Mouse (Mus musculus) erythroblast, embryonic 14.5 days (primary cell): ENCODE measurements around the gene Gclc. TPM values are rescaled to one million over a fixed set of nuclear protein-coding genes. Genes with fewer than 3 reads are reported as not detected.

ENCODE experiments used
- H3K27me3 ChIP-seq: 2 replicates; pipeline ENCODE4 v1.6.1; 2012; ENCODE audit warnings: inconsistent platforms; ENCODE audit not compliant: control insufficient read depth
- H3K36me3 ChIP-seq: 2 replicates; pipeline ENCODE4 v1.6.1; 2012; ENCODE audit warnings: mild to moderate bottlenecking, inconsistent platforms; ENCODE audit not compliant: control insufficient read depth
- H3K4me1 ChIP-seq: 2 replicates; pipeline ENCODE4 v1.6.1; 2012; ENCODE audit warnings: inconsistent platforms; ENCODE audit not compliant: control insufficient read depth
- H3K4me3 ChIP-seq: replicated peaks from 2 replicates; pipeline ENCODE3; 2012; ENCODE audit warnings: moderate library complexity, mild to moderate bottlenecking, inconsistent platforms
- H3K9me3 ChIP-seq: 2 replicates; pipeline ENCODE4 v1.6.1; 2012; ENCODE audit warnings: low read length, inconsistent platforms, mixed read lengths; ENCODE audit not compliant: control insufficient read depth
- GATA1 ChIP-seq: IDR thresholded peaks from 2 replicates; pipeline ENCODE4 v1.6.1; 2012; ENCODE audit warnings: low read length, inconsistent platforms, mixed read lengths
- TAL1 ChIP-seq: IDR thresholded peaks from 3 replicates; pipeline ENCODE4 v1.6.1; 2012; ENCODE audit warnings: low read length, inconsistent platforms, mixed read lengths
- polyA plus RNA-seq: library from polyadenylated mRNA; stranded (reverse); fragments of >175 nt; gene quantifications from 2 replicates; pipeline ENCODE4 v1.2.3, GENCODE M21; 2012

Gclc gene
- polyA plus RNA-seq, 1 experiment = 3.6 TPM

- Histone ChIP-seq H3K36me3 (no peaks in the 10 kb centered on the region), H3K9me3 (no peaks in the 10 kb centered on the region), H3K27me3 (no peaks in the 10 kb centered on the region), H3K4me1 (no peaks in the 10 kb centered on the region), H3K4me3 (no peak overlapping the region)
- no peak for TF ChIP-seq GATA1
- TF ChIP-seq TAL1 = no peak
Measured at GRCm38 (mm10) chr9:77717831-77718435, 36.4 kb upstream of the Gclc start.

- H3K4me1 ChIP-seq = no peaks in the 10 kb centered on the region
- H3K9me3 ChIP-seq = no peaks in the 10 kb centered on the region
- H3K36me3 ChIP-seq = no peaks in the 10 kb centered on the region
- no peak overlapping the region for H3K4me3 ChIP-seq
- no peak for TF ChIP-seq TAL1
- no peak for TF ChIP-seq GATA1
- no peaks in the 10 kb centered on the region for H3K27me3 ChIP-seq
Measured at GRCm38 (mm10) chr9:77718816-77719411, 35.4 kb upstream of the Gclc start.

- no peaks in the 10 kb centered on the region for H3K27me3 ChIP-seq
- no peaks in the 10 kb centered on the region for H3K4me1 ChIP-seq
- no peak for TF ChIP-seq GATA1
- no peak overlapping the region for H3K4me3 ChIP-seq
- no peaks in the 10 kb centered on the region for H3K36me3 ChIP-seq
- H3K9me3 ChIP-seq = no peaks in the 10 kb centered on the region
Measured at GRCm38 (mm10) chr9:77719675-77720074, 34.7 kb upstream of the Gclc start.

- Histone ChIP-seq H3K4me1 (no peaks in the 10 kb centered on the region), H3K4me3 (no peak overlapping the region), H3K36me3 (no peaks in the 10 kb centered on the region), H3K27me3 (no peaks in the 10 kb centered on the region), H3K9me3 (no peaks in the 10 kb centered on the region)
- TF ChIP-seq GATA1 = no peak
- TF ChIP-seq TAL1 = no peak
Measured at GRCm38 (mm10) chr9:77722381-77722780, 32.0 kb upstream of the Gclc start.

GRCm38 (mm10) chr9:77724216-77724615, 30.1 kb upstream of the Gclc start:
- TF ChIP-seq GATA1 = no peak
- no peak for TF ChIP-seq TAL1
- H3K27me3 ChIP-seq = no peaks in the 10 kb centered on the region

GRCm38 (mm10) chr9:77725448-77725847, 28.9 kb upstream of the Gclc start:
- Histone ChIP-seq H3K27me3 (no peaks in the 10 kb centered on the region), H3K9me3 (no peaks in the 10 kb centered on the region), H3K4me3 (no peak overlapping the region), H3K4me1 (no peaks in the 10 kb centered on the region), H3K36me3 (no peaks in the 10 kb centered on the region)
- no peak for TF ChIP-seq TAL1
- no peak for TF ChIP-seq GATA1

More at GRCm38 (mm10) chr9:77724216-77724615, 30.1 kb upstream of the Gclc start:
- H3K36me3 ChIP-seq = no peaks in the 10 kb centered on the region
- no peak overlapping the region for H3K4me3 ChIP-seq
- no peaks in the 10 kb centered on the region for H3K4me1 ChIP-seq
- no peaks in the 10 kb centered on the region for H3K9me3 ChIP-seq

GRCm38 (mm10) chr9:77726018-77726684, 28.2 kb upstream of the Gclc start:
- Histone ChIP-seq H3K4me1 (no peaks in the 10 kb centered on the region), H3K9me3 (no peaks in the 10 kb centered on the region), H3K27me3 (no peaks in the 10 kb centered on the region), H3K4me3 (no peak overlapping the region), H3K36me3 (no peaks in the 10 kb centered on the region)
- no peak for TF ChIP-seq GATA1
- no peak for TF ChIP-seq TAL1

- no peak for TF ChIP-seq GATA1
- no peak for TF ChIP-seq TAL1
- no peak overlapping the region for H3K4me3 ChIP-seq
Measured at GRCm38 (mm10) chr9:77727012-77727411, 27.3 kb upstream of the Gclc start.

GRCm38 (mm10) chr9:77732067-77732466, 22.3 kb upstream of the Gclc start:
- Histone ChIP-seq H3K4me3 (no peak overlapping the region), H3K4me1 (peaks cover 1% of the 10 kb centered on the region; the same call in 1 of the 2 replicates), H3K9me3 (no peaks in the 10 kb centered on the region), H3K36me3 (no peaks in the 10 kb centered on the region), H3K27me3 (no peaks in the 10 kb centered on the region)
- TF ChIP-seq GATA1 (no peak), TAL1 (no peak)

More at GRCm38 (mm10) chr9:77727012-77727411, 27.3 kb upstream of the Gclc start:
- Histone ChIP-seq H3K9me3 (no peaks in the 10 kb centered on the region), H3K36me3 (no peaks in the 10 kb centered on the region), H3K4me1 (no peaks in the 10 kb centered on the region), H3K27me3 (no peaks in the 10 kb centered on the region)
